Mouse (Mus musculus) embryonic fibroblast, embryonic 13.5 days (primary cell): Measurements from ENCODE around the gene Pacsin1.

Experiments used
- CTCF ChIP-seq: IDR thresholded peaks from 2 replicates; pipeline ENCODE4 v1.5.1; 2011; ENCODE audit warnings: mild to moderate bottlenecking, control low read depth, low read length, moderate library complexity, borderline replicate concordance; ENCODE audit not compliant: insufficient read depth
- POLR2A ChIP-seq: IDR thresholded peaks from 2 replicates; pipeline ENCODE4 v1.6.1; 2011; ENCODE audit warnings: low read depth, mild to moderate bottlenecking, control low read depth, low read length, moderate library complexity

GRCm38 (mm10) chr17:27726527-27726926 is 71.2 kb downstream of the Pacsin1 start:
- no peak for TF ChIP-seq POLR2A
- TF ChIP-seq CTCF, result no peak
